Mouse (Mus musculus) thymus, postnatal 0 days (tissue): ENCODE measurements at regions not wholly inside any gene's neighbourhood (a gene's known extent, or its start where the extent isn't known, plus 50 kb on each side); places are given as distances from the start of the nearest gene placed in this dataset.
"Not testable (repeated sequence)": the region's sequence is repeated elsewhere in the genome, so short reads cannot be mapped to it uniquely, and the experiment has no call there.

Experiments used
- DNase-seq: peaks from one replicate; pipeline ENCODE4 v3.0.0-alpha.2; 2015; ENCODE audit warnings: low spot score

DNA sequence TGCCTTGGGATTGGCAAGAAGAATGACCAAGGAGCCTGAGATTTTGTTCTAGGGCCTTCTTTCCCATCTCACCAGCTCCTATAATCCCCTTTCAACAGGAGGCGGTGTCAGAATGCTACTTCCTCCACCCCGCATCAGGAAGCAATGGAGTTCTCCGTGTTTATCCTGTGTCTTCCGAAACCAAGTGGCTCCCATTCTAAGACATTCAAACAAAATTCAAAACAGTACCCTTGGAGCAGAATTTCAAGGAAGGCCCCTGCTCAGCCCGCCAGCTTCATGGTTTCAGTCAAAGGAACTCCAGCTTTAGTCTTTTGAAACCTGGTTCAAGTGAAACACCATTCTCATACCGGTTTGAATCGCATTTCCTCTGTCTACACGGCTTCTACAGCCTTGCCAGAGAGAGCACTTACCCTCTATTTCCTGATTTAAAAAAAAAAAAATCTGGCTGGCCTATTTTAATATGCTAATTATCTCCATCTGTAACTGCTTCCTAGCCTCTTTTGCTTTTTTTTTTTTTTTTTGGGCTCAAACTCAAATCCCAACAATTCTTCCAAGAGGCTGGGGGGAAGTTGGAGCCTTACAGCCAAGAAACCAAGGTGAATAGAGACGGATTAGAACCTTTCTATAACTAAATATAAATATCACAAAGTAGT is 167.7 kb upstream of the Fam3c start:
- no peak for DNase-seq

DNA sequence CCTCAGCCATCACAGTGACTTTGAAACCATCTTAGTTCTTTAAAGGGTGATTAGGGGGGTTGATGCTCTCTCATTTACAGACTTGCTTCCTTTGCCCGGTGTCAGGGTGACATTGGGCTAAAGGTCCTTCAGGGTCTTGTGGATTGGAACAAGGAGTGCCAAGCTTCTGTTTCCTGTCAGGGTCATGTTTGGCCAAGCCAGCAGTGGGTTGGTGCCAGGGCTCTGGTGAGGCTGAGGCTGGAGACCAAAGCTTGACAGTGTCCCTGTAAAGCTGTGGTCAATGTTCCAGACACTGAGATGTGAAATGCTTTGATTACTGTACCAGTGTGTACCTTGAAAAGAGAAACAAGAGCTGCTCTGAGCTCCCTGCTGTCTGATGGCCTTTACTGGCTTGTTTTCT is 150.8 kb upstream of the Fam3c start:
- no peak for DNase-seq

DNA sequence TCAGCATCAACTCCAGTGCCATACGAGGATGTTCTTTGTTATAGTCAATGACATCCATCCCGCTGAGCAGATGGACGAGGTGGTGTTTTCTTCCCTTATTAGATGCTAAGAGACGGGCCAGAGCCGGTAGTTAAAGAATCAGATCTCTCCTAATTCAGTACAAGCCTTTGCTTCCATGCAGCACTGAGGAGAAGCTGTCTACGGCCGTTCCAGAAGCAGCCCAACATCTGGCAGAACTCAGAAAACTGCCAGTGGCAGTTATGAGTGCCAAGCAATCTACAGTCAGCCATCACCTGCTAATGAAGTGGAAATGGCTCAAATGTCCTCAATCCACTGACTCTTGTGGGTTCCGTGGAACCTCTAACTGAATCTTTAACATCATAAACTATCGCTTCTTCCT is 141.3 kb upstream of the Fam3c start:
- no peak for DNase-seq

DNA sequence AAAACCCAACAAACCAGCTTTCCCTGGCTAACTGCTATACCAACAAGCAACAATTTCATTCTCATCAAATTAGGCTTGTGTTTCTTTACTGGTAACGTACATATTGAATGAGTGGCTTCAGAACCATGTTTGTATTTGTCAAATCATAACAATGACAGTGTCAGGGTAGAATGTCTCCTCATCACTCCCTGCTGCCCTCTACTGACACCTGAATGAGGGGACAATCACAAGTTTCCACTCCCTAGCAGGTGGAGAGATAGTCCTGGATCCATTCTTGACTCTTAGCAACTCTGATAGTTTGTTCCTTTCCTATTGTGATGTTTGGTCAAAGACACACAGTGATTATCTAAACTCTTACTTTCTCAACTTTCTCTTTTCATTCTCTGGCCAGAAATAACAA is 140.4 kb upstream of the Fam3c start:
- DNase-seq = peak; percentile 16

DNA sequence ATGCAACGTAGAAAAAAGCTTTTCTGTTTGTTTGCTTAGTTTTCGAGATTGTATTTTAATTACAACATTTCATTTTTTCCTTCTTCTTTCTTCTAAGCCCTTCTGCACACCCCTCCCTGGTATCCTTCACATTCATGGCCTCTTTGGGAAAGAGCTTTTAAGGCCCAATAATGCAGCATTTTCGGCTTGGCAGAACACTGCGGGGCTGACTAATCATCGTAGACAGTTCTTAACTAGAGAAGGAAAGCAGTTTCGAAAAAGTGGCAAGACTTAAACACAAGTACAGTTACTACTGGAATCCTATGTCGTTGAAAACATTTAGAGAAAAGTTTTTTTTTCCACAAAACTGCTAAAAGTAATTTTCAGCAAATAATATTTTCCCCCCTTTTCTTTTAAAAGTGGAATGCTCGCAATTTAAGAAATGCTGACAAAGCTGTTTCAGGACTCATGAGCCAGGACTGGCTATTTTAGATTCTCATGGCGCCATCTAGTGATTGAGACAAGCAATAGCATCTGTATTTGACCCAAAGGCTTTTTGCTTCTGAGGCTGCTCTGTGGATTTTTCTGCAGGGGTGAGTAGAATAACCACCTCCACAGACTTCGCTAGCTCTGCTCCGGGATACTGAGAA is 137.7 kb upstream of the Fam3c start:
- peak; percentile 72 for DNase-seq

DNA sequence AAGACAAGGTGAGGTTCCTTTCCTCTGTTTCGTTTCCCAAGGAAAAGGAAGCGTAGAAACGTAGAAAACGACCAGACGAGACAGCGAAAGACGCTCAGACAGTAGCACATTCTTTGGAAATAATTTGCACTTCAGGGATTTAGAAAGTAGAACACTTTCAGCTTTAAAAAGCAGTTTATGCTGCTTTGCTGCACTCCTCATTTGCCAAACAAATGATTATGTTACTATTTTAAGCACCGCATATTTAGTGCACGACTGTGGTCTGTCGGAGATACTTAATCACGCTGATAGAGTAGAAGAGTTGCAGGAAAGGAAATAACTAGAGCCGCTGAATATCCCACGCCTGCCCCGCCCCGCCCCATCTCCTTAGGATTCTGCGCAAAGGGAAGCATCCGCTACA is 136.9 kb upstream of the Fam3c start:
- no peak for DNase-seq

DNA sequence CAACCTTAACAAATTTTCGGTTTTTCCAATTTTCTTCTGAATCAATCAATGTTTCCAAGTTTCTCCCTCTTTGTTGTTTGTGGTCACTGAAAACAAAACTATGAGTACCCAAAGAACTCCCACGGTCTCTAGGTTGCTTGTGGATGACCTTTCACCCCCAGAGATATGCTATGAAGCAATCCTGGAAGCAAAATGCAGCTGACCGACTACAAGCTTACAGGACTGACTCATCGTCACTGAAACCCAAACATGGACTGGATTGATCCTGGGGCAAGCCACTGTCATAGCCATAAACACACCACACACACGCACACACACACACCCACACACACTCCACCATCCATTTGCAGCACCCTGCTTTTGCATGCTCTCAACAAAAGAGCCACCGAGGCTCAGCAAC is 134.7 kb upstream of the Fam3c start:
- DNase-seq = no peak

DNA sequence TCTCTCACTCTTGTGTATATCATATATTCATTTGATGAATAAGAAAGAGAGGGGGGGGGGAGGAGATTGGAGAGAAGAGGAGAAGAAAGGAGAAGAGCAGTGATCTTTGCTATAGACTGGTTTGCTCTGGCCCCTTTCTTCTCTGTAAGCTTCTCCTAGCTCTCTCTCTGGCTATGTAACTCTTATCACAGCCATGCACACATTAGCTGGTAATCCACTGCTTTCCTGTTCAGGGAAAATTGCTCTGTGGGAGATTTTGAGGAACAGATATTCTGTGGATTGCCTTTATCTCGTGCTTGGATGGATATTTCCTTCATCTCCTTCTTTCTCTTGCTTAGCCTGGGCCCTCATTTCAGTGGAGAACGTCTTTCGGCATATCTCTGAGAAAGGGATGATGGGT is 131.4 kb upstream of the Fam3c start:
- no peak for DNase-seq

DNA sequence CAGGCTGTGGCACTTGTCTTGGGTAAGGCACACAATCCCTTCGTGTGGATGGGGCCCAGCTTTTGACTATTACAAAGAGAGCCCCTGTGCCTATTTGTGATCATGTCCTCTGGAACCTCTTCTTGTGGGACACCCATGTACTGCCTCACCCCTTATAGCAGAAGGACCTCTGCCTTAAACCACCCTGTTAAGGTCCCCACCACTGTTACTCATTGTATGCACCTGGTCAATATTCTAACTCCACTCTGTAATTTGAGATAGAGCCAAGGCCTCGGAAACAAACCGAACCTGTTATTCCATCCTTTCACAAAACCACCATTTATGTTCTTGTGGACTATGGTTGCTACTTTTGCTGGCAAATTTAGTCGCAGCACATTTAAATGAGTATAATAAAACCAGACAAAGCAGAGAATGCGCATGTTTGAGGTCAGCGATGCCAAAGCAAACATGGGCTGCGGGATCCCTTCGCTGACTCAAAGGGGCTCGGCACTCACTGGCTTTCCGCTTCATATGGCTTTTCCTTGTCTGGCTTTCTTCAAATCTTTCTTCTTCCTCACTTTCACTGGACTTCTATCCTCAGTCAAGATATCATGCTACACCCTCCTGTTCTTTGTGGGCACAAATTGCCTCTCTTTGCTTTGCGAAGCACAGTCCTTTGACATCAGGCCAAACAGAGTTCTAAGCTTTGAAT is 129.9 kb upstream of the Fam3c start:
- DNase-seq = no peak

DNA sequence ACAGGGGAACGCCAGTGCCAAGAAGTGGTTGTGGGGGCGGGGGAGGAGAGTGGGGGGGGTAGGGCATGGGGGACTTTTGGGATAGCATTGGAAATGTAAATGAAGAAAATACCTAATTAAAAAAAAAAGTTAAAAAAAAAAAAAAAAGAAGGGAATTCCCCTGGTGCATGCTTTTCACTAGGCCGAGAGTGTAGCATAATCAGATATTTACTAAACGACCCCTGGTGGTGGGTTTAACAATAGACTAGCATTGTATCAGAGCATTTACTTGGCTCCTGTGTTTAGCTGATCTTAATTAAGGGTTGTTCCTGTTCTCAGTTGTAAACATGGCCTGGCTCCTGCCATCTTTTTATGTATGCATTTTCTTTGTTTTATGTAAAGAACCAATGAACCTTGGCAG is 126.2 kb upstream of the Fam3c start:
- DNase-seq = not testable (repeated sequence)

DNA sequence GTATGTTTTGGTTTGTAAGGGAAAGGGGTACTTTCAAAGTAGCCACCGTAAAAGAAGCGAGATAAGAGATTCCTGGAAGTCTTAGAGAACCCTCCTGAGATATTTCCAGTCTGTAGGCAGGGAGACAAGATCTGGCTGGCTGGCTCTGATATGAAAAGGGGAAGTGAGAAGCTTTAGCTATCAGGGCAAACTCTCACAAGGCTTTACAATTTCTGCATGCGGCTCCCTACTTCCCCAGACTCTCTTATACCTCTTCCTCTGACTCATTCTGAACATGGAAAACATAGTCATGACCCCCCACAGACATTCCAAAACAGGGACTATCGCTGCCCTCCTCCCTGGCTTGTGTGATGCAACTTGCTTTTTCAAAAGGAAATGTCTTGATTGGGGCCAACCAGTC is 118.6 kb upstream of the Fam3c start:
- DNase-seq = no peak

DNA sequence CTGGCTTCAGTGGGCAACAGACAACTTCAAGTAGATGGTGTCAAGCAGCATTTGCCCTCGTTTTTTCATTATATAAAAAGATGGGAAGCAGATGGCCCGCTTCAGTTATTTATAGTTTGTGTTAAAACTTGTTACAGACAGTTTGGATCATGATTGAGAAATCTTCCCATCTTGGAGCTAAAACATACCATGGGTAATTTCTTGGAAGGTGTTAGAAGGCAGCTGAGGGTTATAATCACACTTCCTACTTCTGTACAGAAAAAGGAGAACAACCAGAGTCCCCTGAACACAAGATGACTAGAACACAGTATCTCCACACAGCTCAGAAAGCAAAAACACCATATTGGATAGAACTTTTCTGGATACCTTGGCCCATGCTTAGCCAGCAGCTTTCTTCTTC is 118.0 kb upstream of the Fam3c start:
- DNase-seq = no peak

DNA sequence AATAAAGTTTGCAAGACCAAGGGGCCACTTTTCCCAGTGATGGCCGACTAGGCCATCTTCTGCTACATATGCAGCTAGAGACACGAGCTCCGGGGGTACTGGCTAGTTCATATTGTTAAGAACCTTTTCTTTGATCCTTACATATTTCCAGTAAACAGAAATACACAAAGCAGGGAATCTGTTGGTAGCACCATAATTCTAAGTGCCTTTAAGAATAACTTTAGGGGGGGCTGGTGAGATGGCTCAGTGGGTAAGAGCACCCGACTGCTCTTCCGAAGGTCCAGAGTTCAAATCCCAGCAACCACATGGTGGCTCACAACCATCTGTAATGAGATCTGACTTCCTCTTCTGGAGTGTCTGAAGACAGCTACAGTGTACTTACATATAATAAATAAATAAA is 116.4 kb upstream of the Fam3c start:
- DNase-seq = not testable (repeated sequence)

DNA sequence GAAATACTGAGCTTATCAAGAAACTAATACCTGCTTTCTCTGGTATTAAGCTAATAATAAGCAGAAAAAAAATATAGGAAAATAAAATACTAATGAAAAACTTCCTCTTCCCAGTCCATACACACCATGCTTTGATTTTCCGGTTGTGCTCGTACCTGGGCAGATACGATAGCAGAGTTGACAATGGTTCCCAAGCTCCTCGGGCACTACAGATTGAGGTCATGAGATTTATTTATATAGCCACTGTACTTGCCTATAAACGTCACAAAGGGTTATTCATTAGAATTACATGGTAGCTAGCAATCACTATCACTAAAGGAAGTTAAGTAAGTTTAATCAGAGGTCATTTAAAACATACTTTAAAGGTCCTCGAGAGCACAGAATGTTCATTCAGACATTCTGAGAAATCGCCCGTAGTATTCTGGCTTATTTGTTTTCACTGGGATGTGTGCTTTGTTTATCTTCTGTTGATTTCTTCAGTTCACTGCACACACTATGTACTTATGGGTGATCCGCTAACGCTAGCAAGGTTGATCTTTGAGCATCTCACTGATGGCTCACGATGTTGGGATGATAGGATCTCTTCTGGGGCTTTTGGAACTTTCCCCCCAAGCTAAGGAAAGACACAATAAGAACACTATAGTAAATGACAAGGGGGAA is 111.4 kb upstream of the Fam3c start:
- DNase-seq = no peak

DNA sequence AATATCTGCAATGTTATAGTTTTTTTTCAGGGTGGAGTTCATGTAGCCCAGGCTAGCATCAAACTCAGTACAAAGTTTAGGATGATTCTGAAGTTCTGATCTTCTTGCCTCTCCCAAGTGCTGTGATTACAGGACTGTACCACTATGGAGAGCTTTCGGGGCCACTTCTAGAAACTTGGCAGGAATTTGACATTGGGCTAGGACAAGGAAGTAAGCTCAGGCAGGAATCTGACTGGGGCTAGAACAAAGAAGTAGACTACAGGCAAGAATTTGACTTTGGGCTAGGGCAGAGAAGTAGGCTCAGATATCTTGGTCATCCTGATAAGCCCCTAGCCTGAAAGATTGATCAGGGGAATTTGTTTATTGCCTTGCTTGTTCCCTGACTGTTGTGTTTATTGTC is 109.9 kb upstream of the Fam3c start:
- no peak for DNase-seq

DNA sequence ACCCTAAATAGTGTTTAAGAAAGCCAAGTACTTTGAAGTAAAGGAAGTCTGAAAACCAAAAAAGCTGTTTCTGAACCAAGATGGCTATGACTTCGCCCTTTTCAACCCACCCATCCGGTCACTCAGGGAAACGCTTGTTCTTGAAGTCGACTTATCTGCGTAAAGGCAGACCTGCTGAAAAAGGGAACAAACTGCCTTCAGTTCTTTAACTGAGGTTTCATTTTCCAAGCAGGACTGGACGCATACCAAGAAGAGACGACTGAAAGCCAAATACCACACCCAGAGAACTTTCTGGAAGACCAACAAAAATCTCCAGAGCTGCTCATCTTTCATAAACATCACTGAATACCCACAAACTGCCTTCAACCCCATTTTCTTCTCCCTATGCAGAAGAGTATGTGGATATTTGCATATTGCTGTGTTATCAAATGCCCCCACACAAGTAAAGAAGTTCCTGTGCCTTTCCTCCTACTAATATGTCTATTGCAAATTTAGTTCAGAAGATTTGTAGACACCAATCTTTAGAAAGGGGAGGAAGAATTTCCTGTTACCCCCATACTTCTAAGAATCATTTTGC is 103.5 kb upstream of the Fam3c start:
- peak; percentile 8 for DNase-seq

DNA sequence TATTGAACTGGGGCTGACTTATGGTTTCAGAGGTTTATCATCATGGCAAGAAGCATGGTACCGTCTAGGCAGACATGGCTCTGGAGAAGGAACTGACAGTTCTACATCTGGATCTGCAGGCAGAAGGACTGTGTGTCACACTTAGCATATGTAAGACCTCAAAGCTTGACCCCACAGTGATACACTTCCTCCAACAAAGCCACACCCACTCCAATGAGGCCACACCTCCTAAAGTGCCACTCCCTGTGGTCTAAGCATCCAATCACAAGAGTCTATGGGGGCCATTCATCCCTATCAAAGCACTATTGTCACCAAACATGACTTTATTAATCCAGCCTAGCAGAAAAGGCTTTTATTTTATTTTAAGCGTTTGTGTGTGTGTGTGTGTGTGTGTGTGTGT is 96.2 kb upstream of the Fam3c start:
- no peak for DNase-seq

DNA sequence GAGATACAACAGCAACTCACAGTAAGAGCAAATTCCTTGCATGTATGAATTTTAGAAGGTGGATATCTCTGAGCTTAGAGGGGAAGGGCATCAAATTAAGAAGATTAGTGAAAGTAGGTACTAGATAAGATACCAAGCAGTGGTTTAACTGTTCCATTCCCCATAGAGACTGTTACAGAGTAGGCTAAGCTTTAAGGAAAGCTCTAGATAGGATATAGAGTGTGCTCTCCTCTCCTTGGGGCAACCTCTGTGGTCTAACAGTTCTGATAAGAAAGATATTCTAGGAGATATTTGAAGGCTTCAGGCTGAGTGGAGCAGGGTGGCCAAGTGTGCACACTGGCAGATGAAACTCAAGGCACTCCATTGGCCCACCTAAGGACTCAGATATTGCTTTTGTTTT is 94.5 kb upstream of the Fam3c start:
- DNase-seq = no peak

DNA sequence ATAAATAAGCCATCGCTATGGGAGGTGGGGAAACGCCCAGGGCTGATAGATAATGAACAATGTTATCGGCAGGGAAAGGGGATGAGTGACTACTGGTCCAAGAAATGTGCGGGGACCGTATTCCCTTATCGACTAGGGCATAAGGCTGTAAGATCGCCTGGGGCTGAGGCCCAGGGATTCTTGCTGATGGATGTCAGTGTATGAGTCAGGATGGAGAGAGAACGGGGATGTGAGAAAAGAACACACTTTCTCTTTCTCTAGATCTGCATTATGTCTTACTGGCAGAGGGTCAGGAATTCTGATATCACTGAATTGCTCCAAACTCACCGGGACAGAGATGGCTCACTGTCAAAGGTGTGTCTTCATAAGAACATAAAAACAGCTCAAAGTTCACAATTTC is 92.9 kb upstream of the Fam3c start:
- no peak for DNase-seq

DNA sequence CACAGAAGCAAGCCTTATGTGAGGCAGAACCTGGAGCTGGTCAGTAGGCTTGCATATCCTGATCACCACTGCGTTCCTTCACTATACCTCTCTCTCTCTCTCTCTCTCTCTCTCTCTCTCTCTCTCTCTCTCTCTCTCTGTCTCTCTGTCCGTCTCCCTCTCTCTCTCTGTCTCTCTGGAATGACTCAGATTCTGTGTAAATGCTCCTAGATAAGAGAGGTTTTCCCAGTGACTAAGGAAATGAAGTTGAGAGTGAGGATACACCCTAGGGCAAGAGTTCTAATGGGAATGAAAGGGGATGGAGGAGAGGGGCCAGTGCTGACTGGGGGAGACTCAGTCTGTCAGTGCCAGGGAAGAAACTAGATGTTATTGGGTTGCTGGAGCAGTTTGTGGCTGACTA is 91.6 kb upstream of the Fam3c start:
- DNase-seq = no peak

DNA sequence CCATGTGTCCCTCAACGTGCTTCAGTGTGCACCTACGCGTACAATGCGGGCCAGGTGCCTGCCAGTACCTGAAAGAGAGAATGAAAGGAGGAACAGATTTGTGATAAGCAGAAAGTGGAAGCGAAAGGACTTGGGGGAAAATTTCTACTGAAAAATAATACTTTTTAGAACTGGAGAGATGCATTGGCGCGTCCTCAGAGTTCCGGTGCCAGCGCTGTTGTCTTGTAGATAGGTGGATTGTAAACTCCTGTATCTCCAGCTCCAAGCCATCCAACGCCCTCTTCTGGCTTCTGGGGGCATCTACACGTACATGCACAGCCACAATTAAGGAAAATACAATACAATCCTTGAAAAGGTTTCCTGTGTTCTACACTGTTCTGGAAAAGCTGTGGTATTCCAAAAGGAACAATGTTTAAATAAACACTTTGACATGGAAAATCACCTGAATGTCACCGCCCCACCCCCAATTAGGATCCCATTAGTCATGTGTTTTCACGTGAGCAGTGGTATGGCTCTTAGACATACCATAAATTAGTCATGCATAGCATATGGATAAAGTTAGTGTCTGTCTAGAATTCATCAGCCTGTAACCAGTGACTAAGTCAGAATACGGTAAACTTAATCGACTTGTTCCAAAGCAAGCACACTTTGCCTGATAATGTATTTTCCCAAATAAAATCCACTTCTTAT is 90.7 kb upstream of the Fam3c start:
- peak; percentile 40 for DNase-seq

DNA sequence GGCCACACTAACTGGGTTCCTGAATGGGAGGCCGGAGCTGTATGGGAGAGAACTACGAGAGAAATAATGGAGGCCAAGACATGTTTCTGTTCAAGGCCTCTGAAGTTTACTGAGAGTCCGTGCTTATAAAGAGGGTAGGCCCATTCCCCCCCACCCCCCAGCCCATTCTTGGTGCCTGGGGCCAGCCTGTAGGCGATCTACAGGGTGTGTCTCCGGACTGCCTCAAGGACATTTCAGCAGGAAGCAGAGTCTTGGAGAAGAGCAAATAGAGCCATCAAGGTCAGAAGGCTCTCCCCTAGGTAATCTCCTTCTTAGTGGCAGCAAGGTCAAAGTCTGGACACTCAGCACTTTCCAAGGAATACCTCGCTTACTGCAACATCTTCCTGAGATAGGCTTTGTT is 88.8 kb upstream of the Fam3c start:
- DNase-seq = not testable (repeated sequence)
